Mouse (Mus musculus): ENCODE measurements at regions not wholly inside any gene's neighbourhood (a gene's known extent, or its start where the extent isn't known, plus 50 kb on each side); places are given as distances from the start of the nearest gene placed in this dataset.

- peak; percentile 90 for DNase-seq
Observed at GRCm38 (mm10) chr13:73405720-73406629, 61.0 kb upstream of the Lpcat1 start.

- no peak for DNase-seq
Observed at GRCm38 (mm10) chr13:73400921-73401320, 66.1 kb upstream of the Lpcat1 start.

- DNase-seq, result no peak
Observed at GRCm38 (mm10) chr13:73397033-73397432, 68.7 kb upstream of the Ndufs6 start.

- DNase-seq, result no peak
Observed at GRCm38 (mm10) chr13:73395856-73396255, 67.5 kb upstream of the Ndufs6 start.

GRCm38 (mm10) chr13:73389051-73389450 lies 60.7 kb upstream of the Ndufs6 start:
- no peak for DNase-seq

- DNase-seq, result peak; percentile 33
Observed at GRCm38 (mm10) chr13:73383585-73383984, 55.2 kb upstream of the Ndufs6 start.
